Mouse (Mus musculus): Measurements from ENCODE around the gene Pla2g3.

DNA sequence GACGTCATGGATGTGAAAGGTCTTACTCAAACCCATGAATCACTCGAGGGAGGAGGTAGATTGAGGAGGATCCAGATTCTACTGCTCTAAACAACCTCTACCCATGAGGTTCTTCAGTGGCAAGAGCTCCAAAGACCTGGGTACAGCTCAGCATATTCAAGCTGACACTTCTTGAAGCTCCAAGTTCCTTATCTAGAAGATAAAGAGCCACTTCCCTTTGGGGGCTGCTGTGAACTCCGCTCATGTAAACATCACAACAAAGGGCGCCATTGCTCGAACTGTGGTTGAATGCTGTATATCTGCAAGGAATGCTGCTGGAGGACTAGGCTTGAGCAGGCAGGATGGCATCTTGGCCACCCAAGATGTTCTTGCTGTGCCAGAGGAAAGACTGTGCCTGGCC, 952 bp downstream of the Pla2g3 start:
- no peak for TF ChIP-seq POLR2A (IDR thresholded peaks at IDR 0.05; ENCODE audit: borderline replicate concordance, extremely low read depth, low read depth, low read length)
- no peak for TF ChIP-seq CTCF (IDR thresholded peaks at IDR 0.05; ENCODE audit: insufficient read depth, low read length)

Data from lung, adult 2 months (tissue).